Mouse (Mus musculus) liver, postnatal 0 days (tissue): Measurements from ENCODE around the gene Pabpn1l. TPM values are rescaled to one million over a fixed set of nuclear protein-coding genes. Genes with fewer than 3 reads are reported as not detected.

Experiments used
- ATAC-seq: fragments of 200-750 bp; cut with Nextera tagmentation; 2 replicates; pipeline ENCODE4 v1.8.0; 2017; ENCODE audit warnings: mild to moderate bottlenecking, moderate library complexity
- DNase-seq: peaks from one replicate; pipeline ENCODE4 v3.0.0-alpha.2; 2016
- H3K27ac ChIP-seq: fragments of 300-500 bp; sonication (generic); 2 replicates; pipeline ENCODE4 v1.5.1; 2014; ENCODE audit warnings: antibody characterized with exemption, moderate library complexity, mild to moderate bottlenecking, low read depth
- H3K27me3 ChIP-seq: fragments of 300-500 bp; sonication (generic); 2 replicates; pipeline ENCODE4 v1.6.1; 2014; ENCODE audit warnings: low read length, control low read depth, mixed read lengths; ENCODE audit not compliant: insufficient read depth
- H3K36me3 ChIP-seq: fragments of 300-500 bp; sonication (generic); replicated peaks from 2 replicates; pipeline ENCODE4 v1.6.1; 2014; ENCODE audit warnings: mild to moderate bottlenecking, control low read depth, low read length, moderate library complexity, mixed read lengths; ENCODE audit not compliant: insufficient read depth
- H3K4me1 ChIP-seq: fragments of 300-500 bp; sonication (generic); 2 replicates; pipeline ENCODE4 v1.6.1; 2014; ENCODE audit warnings: antibody characterized with exemption, mild to moderate bottlenecking, control low read depth; ENCODE audit not compliant: insufficient read depth
- H3K4me2 ChIP-seq: fragments of 300-500 bp; sonication (generic); 2 replicates; pipeline ENCODE4 v1.6.1; 2014; ENCODE audit warnings: low read depth, mild to moderate bottlenecking, low read length, moderate library complexity, mixed read lengths
- H3K4me3 ChIP-seq: fragments of 300-500 bp; sonication (generic); 2 replicates; pipeline ENCODE4 v1.5.1; 2014; ENCODE audit warnings: low read depth, low read length
- H3K9ac ChIP-seq: fragments of 300-500 bp; sonication (generic); replicated peaks from 2 replicates; pipeline ENCODE4 v1.6.1; 2014; ENCODE audit warnings: mild to moderate bottlenecking, moderate library complexity
- H3K9me3 ChIP-seq: fragments of 300-500 bp; sonication (generic); 2 replicates; pipeline ENCODE4 v1.6.1; 2016; ENCODE audit warnings: mild to moderate bottlenecking, control low read depth, low read length, mixed read lengths
- CTCF ChIP-seq: sonication (generic); IDR thresholded peaks from 2 replicates; pipeline ENCODE4 v1.5.1; 2016; ENCODE audit warnings: antibody characterized with exemption, low read depth
- EP300 ChIP-seq: IDR thresholded peaks from 2 replicates; pipeline ENCODE4 v1.6.1; 2016; ENCODE audit warnings: antibody characterized with exemption, low read depth, mild to moderate bottlenecking
- WGBS: fragments of 180-500 bp; shearing (Covaris S2); extraction: QIAGEN DNeasy Blood & Tissue Kit; methylation state at CpG from one replicate; pipeline ENCODE4 v1.1.7; 2014; ENCODE audit not compliant: insufficient replicate concordance; 5-methylcytosine and 5-hydroxymethylcytosine counted together
- polyA plus RNA-seq: library from polyadenylated mRNA; unstranded; fragments of >200 nt; fragmentation: Nextera tagmentation; extraction: Ambion mirVana; gene quantifications from 2 replicates; pipeline ENCODE4 v1.2.1, GENCODE M21; 2015

The Pabpn1l gene
- polyA plus RNA-seq, 1 experiment from 2014 or later, result not detected

GRCm38 (mm10) chr8:122641406-122641805 lies 18.9 kb upstream of the Pabpn1l start:
- Histone ChIP-seq H3K27ac (no peak overlapping the region), H3K9ac (no peak overlapping the region), H3K27me3 (no peaks in the 10 kb centered on the region), H3K9me3 (no peaks in the 10 kb centered on the region), H3K4me1 (peaks cover 7% of the 10 kb centered on the region; the same call in 1 of the 2 replicates), H3K4me2 (no peak overlapping the region), H3K4me3 (no peak overlapping the region), H3K36me3 (peaks cover 4% of the 10 kb centered on the region)
- WGBS, result 84% methylated on average over 15 of the region's 15 CpGs
- no peak for DNase-seq
- no peak for ATAC-seq
- TF ChIP-seq EP300 (no peak), CTCF (no peak)

- Histone ChIP-seq H3K4me1 (peaks cover 9% of the 10 kb centered on the region; the same call in 1 of the 2 replicates), H3K9ac (no peak overlapping the region), H3K4me3 (no peak overlapping the region), H3K9me3 (no peaks in the 10 kb centered on the region), H3K27me3 (no peaks in the 10 kb centered on the region), H3K4me2 (no peak overlapping the region), H3K36me3 (peaks cover 3% of the 10 kb centered on the region), H3K27ac (no peak overlapping the region)
- ATAC-seq, result no peak
- 84% methylated on average over 4 of the region's 4 CpGs for WGBS
- TF ChIP-seq CTCF (no peak), EP300 (no peak)
- no peak for DNase-seq
Measured at GRCm38 (mm10) chr8:122640825-122641224, 18.3 kb upstream of the Pabpn1l start.

GRCm38 (mm10) chr8:122639521-122640248 lies 17.1 kb upstream of the Pabpn1l start:
- peaks cover 5% of the 10 kb centered on the region for H3K36me3 ChIP-seq
- no peak overlapping the region for H3K27ac ChIP-seq
- H3K4me3 ChIP-seq, result no peak overlapping the region
- ATAC-seq (peak; percentile 35; the same call in 1 of the 2 replicates), DNase-seq (no peak)
- H3K27me3 ChIP-seq, result no peaks in the 10 kb centered on the region
- H3K4me1 ChIP-seq, result peaks cover 12% of the 10 kb centered on the region
- no peak overlapping the region for H3K4me2 ChIP-seq
- TF ChIP-seq CTCF (no peak), EP300 (no peak)
- H3K9ac ChIP-seq, result no peak overlapping the region
- WGBS, result 65% methylated on average over 16 of the region's 16 CpGs
- no peaks in the 10 kb centered on the region for H3K9me3 ChIP-seq

DNA sequence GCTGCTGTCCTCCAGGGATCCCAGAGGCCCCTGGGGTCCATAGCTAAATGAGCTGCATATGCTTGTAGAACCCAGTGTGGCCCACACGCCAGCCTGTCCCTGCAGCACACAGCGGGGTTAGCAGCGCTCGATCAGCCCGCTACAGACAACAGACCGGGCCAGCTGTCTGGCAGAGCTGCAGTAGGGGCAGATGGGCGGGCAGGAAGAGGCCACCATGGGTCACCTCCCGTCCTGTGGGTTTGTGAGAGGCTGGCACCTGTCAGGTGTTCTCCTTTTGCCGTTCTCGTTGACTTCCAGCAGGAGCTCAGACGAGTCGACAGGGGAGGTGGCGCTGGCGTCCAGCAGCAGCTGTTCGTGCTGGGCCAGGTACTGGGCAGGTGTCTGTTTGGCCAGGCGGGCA lies 16.1 kb upstream of the Pabpn1l start:
- no peak overlapping the region for H3K4me2 ChIP-seq
- 79% methylated on average over 16 of the region's 16 CpGs for WGBS
- DNase-seq, result no peak
- H3K27me3 ChIP-seq, result no peaks in the 10 kb centered on the region
- peaks cover 11% of the 10 kb centered on the region for H3K36me3 ChIP-seq
- peaks cover 12% of the 10 kb centered on the region for H3K4me1 ChIP-seq
- no peak overlapping the region for H3K27ac ChIP-seq
- H3K9me3 ChIP-seq, result no peaks in the 10 kb centered on the region
- H3K9ac ChIP-seq, result no peak overlapping the region
- TF ChIP-seq CTCF, result no peak
- TF ChIP-seq EP300, result no peak
- H3K4me3 ChIP-seq, result no peak overlapping the region
- ATAC-seq, result no peak

GRCm38 (mm10) chr8:122637230-122637629 lies 14.7 kb upstream of the Pabpn1l start:
- Histone ChIP-seq H3K4me3 (no peak overlapping the region), H3K36me3 (peaks cover 15% of the 10 kb centered on the region), H3K9me3 (no peaks in the 10 kb centered on the region), H3K4me2 (no peak overlapping the region), H3K27ac (no peak overlapping the region), H3K4me1 (peaks cover 12% of the 10 kb centered on the region), H3K9ac (no peak overlapping the region), H3K27me3 (no peaks in the 10 kb centered on the region)
- ATAC-seq (no peak), DNase-seq (no peak)
- TF ChIP-seq CTCF (no peak), EP300 (no peak)
- 86% methylated on average over 9 of the region's 9 CpGs for WGBS

GRCm38 (mm10) chr8:122636803-122637175 lies 14.2 kb upstream of the Pabpn1l start:
- H3K9me3 ChIP-seq, result no peaks in the 10 kb centered on the region
- WGBS, result 69% methylated on average over 9 of the region's 9 CpGs
- no peak overlapping the region for H3K4me3 ChIP-seq
- ATAC-seq (no peak), DNase-seq (no peak)
- no peak overlapping the region for H3K9ac ChIP-seq
- H3K4me2 ChIP-seq, result no peak overlapping the region
- TF ChIP-seq EP300, result no peak
- no peak for TF ChIP-seq CTCF
- H3K27me3 ChIP-seq, result no peaks in the 10 kb centered on the region
- H3K4me1 ChIP-seq, result peaks cover 12% of the 10 kb centered on the region
- no peak overlapping the region for H3K27ac ChIP-seq
- peaks cover 15% of the 10 kb centered on the region for H3K36me3 ChIP-seq
